8 mouse cellular contexts compared by ENCODE assay signal in the genomic region with DNA sequence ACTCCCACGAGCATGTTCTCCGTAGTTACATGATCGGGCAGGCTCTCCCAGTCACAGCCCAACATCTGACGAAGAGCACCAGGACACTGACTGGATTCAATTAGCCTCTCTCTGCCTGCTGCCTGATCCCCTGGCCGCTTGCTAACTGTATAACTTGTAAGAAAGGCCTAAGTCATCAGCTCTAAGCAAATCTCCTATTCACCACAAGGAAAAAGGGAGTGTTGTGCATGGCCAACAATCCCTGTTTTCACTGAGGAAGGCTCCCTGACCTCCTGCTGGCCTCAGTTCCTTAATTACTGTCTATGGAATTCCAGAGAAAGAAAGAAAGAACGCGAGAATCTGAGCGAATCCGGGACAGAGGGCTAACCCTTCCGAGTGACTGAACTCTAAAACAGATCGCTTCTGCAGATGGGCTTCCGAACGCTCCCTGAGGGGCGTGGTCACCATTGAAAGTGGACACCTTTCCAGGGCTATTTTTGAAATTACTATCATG.
A peak's percentile ranks its signal among the peaks of the same experiment; 100 is the strongest.
DNase-seq lines count a peak whose midpoint lies in the region; ATAC-seq and TF ChIP-seq lines count a peak whose summit lies in the region.

No protein-coding gene starts in this region.

- TF ChIP-seq CTCF in brain, embryonic 14.5 days (IDR thresholded peaks at IDR 0.05; ENCODE audit: borderline replicate concordance, extremely low read depth, insufficient read depth, insufficient read length): no peak

- H3K4me1 ChIP-seq in intestine, embryonic 16.5 days (ENCODE audit: control insufficient read depth, insufficient read depth, low read length): peaks cover 16% of the 10 kb centered on the region
- peaks cover 54% of the 10 kb centered on the region for H3K4me1 ChIP-seq in midbrain, embryonic 13.5 days (replicated peaks)

- intact Hi-C loops in gastrocnemius, postnatal 36 days (cut with DNase I): no loop called here

- H3K9me3 ChIP-seq in intestine, embryonic 16.5 days (ENCODE audit: control insufficient read depth, low read length): no peaks in the 10 kb centered on the region
- H3K9me3 ChIP-seq in midbrain, embryonic 13.5 days: no peaks in the 10 kb centered on the region

- peak overlapping the region; percentile 57 for H3K27ac ChIP-seq in intestine, embryonic 16.5 days (ENCODE audit: low read length)
- H3K27ac ChIP-seq in midbrain, embryonic 13.5 days: peak overlapping the region; percentile 74

- no peaks in the 10 kb centered on the region for H3K27me3 ChIP-seq in intestine, embryonic 16.5 days (replicated peaks; ENCODE audit: control insufficient read depth, insufficient read depth, low read length)
- no peaks in the 10 kb centered on the region for H3K27me3 ChIP-seq in midbrain, embryonic 13.5 days

- 28% methylated on average over 14 of the region's 14 CpGs for WGBS in intestine, embryonic 16.5 days
- WGBS in midbrain, embryonic 13.5 days: 3% methylated on average over 14 of the region's 14 CpGs

- no peaks in the 10 kb centered on the region for H3K36me3 ChIP-seq in intestine, embryonic 16.5 days (ENCODE audit: control insufficient read depth, insufficient read depth, low read length)
- no peaks in the 10 kb centered on the region for H3K36me3 ChIP-seq in midbrain, embryonic 13.5 days

- H3K9ac ChIP-seq in intestine, embryonic 16.5 days (ENCODE audit: low read depth, low read length): peak overlapping the region; percentile 17
- peak overlapping the region; percentile 51 for H3K9ac ChIP-seq in midbrain, embryonic 13.5 days (replicated peaks)

- ATAC-seq in intestine, embryonic 16.5 days: peak; percentile 47; the same call in 1 of the 2 replicates
- ATAC-seq in midbrain, embryonic 13.5 days: peak; percentile 66

- peak overlapping the region; percentile 42 for H3K4me2 ChIP-seq in intestine, embryonic 16.5 days (ENCODE audit: low read depth, low read length)
- peak overlapping the region; percentile 52 for H3K4me2 ChIP-seq in midbrain, embryonic 13.5 days (replicated peaks)

- TF ChIP-seq POLR2A in brain, embryonic 14.5 days (IDR thresholded peaks at IDR 0.05; ENCODE audit: borderline replicate concordance, extremely low read depth, insufficient read depth, insufficient read length, poor library complexity, severe bottlenecking): no peak

- H3K4me3 ChIP-seq in intestine, embryonic 16.5 days (ENCODE audit: low read length): peak overlapping the region; percentile 32
- peak overlapping the region; percentile 33 for H3K4me3 ChIP-seq in midbrain, embryonic 13.5 days (replicated peaks)

- DNase-seq in adrenal gland, adult 2 months: peak; percentile 33
- DNase-seq in adrenal gland, adult 8-10 months: no peak
- DNase-seq in brain, embryonic 14.5 days (ENCODE audit: low read depth): peak; percentile 72
- peak; percentile 51 to 56 for DNase-seq in gastrocnemius, postnatal 36 days
- no peak for DNase-seq in left cerebral cortex, adult 11 months (ENCODE audit: low spot score)
- DNase-seq in right cerebral cortex, postnatal 14 days: no peak

Comparison
In these comparisons a context has a peak if more than half of its experiments do, and no peak if none do; other contexts are left out.
1. DNase-seq: peak in adrenal gland, adult 2 months (single experiment), brain, embryonic 14.5 days (single experiment) and gastrocnemius, postnatal 36 days (2 of 2); none in adrenal gland, adult 8-10 months (single experiment), left cerebral cortex, adult 11 months (single experiment) and right cerebral cortex, postnatal 14 days (single experiment).